Mouse (Mus musculus) midbrain, embryonic 15.5 days (tissue): ENCODE results near the gene Gabrd. TPM values are rescaled to one million over a fixed set of nuclear protein-coding genes. Genes with fewer than 3 reads are reported as not detected.

Source experiments
- polyA plus RNA-seq: library from polyadenylated mRNA; unstranded; fragments of >200 nt; fragmentation: Nextera tagmentation; extraction: Ambion mirVana; gene quantifications from 2 replicates; pipeline ENCODE4 v1.2.1, GENCODE M21; 2015

Gabrd gene
- polyA plus RNA-seq, 1 experiment from 2014 or later = 0.19 TPM

Other genes with a start within 250 kb of the Gabrd start
- gene Ski, start 175.5 kb downstream of the Gabrd start, polyA plus RNA-seq = 10.1 and 10.8 TPM in 2 replicates
- 78.5 and 87.4 TPM in 2 replicates for gene Faap20, start 148.3 kb downstream of the Gabrd start, polyA plus RNA-seq
- gene Prkcz, start 36.8 kb downstream of the Gabrd start, polyA plus RNA-seq = 86.9 and 95.6 TPM in 2 replicates
- gene Cfap74, start 11.1 kb upstream of the Gabrd start, polyA plus RNA-seq = 4.5 and 5.3 TPM in 2 replicates
- gene Tmem52, start 71.0 kb upstream of the Gabrd start, polyA plus RNA-seq = 0.44 TPM in 1 of 2 replicates, not detected in the other
- gene Gnb1, start 93.2 kb upstream of the Gabrd start, polyA plus RNA-seq = 1,179 and 1,183 TPM in 2 replicates
- gene Nadk, start 164.3 kb upstream of the Gabrd start, polyA plus RNA-seq = 82.9 and 88.7 TPM in 2 replicates
- gene Slc35e2, start 203.3 kb upstream of the Gabrd start, polyA plus RNA-seq = 15.3 and 17.5 TPM in 2 replicates
- gene Cdk11b, start 226.7 kb upstream of the Gabrd start, polyA plus RNA-seq = 54.6 and 56.2 TPM in 2 replicates
- gene Gm10563, start 247.3 kb upstream of the Gabrd start, polyA plus RNA-seq = not detected in 2 replicates